Mouse (Mus musculus): ENCODE measurements around the gene Rsrp1. TPM values are rescaled to one million over a fixed set of nuclear protein-coding genes. Genes with fewer than 3 reads are reported as not detected.

The Rsrp1 gene
- total RNA-seq, 2 experiments from 2014 or later, result 146 to 182 TPM

DNA sequence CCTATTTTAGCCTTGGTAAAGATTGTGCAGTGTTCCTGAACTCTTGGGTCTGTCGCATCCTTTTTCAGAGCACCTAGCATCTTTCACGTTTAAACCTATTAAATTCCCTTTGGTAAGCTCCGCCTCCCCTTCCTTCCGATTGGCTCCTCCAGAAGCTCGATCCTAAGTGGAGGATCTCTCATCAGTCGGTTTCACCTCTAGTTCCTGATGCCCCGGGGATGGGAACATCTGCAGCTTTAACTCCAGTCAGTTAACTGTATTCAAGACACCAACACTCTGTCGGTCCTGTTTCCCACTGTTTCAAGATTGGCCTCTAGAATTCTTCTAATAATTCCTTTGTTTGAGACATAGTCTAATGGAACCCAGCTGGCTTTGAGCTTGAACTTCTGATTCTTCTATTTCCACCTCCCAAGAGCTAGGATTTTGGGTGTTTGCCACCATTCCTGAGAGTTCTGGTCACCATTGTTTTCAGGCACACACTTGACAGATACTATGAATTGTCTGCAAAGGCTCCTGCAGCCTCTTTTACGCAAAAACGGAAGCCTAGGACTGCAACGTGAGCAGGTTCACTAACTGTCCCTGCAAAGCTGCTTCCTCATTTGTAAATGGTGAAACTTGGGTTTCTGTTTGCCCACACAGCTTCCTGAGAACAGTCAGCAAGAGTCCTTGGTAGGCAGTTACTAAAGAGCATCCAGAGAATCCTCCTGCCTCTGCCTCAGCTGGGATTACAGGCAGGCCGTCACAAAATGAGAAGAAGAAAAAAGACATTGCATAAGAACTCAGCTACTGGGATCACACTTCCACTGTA, 3.5 kb upstream of the Rsrp1 start:
- no peak for DNase-seq
- intact Hi-C loops (cut with DNase I), result loop anchor here (5.0 kb wide), 1 partner anchor 68 kb away; the partner anchor contains the start of gene Maco1

DNA sequence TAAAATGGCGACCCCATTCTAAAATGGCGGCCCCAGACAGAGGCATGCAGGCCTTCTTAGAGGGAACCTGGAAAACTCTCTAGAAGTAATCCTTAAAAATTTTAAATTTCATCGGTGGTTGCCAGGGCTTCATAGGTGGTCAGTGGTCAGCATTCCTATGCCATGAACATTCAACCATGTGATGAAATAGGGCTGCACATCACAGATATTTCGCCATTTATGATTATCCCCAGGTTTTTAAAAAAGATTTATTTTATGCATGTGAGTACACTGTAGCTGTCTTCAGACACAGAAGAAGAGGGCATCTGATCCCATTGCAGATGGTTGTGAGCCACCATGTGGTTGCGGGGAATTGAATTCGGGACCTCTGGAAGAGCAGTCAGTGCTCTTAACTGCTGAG, 2.8 kb upstream of the Rsrp1 start:
- no peak for DNase-seq
- intact Hi-C loops (cut with DNase I), result loop anchor here (5.0 kb wide), 1 partner anchor 68 kb away; the partner anchor contains the start of gene Maco1

DNA sequence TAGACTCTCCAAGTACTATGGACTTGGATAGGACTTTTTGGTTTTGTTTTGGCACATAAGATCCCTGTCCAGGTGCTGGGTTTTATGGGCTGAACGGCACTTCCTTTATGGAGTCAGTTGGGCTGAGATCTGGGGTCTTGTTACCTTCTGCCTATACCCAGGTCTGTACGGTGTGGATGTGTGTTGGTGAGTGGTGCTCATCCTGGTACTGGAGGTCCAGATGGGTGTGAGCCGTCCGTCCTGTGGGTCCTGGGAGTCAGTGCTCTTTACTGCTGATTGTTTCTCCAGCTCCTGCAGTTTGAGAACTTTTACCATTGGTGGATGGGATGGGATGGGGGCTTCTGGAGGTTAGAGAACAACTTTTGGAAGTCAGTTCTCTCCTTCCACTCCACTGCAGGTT, 1.7 kb upstream of the Rsrp1 start:
- intact Hi-C loops (cut with DNase I), result loop anchor here (5.0 kb wide), 1 partner anchor 69 kb away; the partner anchor contains the start of gene Maco1
- no peak for DNase-seq

DNA sequence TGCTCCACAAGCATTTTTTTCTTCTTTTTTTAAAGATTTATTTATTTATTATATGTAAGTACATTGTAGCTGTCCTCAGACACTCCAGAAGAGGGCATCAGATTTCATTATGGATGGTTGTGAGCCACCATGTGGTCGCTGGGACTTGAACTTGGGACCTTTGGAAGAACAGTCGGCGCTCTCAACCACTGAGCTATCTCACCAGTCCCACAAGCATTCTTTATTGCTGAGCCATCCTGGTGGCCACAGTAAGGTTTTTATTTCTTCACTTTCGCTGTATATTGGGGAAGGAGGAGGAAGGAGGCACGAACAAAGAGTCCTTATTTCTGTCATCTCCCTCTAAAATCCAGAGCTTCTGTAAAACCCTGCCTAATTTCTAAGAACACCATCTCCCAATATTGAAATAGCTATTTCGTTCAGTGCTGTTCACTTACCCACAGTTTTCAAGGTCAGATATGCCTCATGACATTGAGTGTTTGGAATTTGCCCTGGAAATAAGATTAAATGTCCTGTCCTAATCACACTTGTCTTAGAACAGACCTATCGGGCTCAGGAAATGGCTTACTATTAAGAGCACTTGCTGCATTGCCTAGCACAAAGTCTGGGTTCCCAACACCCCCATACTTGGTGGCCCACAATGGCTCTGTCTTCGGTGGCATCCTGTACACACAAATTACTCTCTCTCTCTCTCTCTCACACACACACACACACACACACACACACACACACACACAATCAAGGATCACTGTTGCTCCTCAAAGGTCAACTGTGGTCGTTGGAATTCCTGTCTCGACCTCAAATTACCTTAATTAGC, 1.1 kb upstream of the Rsrp1 start:
- intact Hi-C loops (cut with DNase I), result loop anchor here (5.0 kb wide), 1 partner anchor 70 kb away; the partner anchor contains the start of gene Maco1
- DNase-seq, result no peak

DNA sequence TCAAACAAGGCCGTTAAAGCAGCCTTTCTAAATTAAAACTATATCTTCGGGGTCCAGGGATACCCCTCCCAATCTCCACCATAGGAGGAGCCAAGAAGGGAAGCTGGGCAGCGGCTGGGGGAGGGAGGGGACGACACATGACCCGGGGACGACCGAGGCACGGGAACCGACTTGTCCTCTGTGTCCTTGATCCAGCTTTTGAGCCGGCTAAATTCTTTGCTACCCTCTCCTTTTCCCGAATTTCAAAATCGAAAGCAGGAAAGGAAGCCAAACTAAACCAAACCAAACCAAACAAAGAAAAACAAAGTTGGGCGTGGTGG, 507 bp upstream of the Rsrp1 start:
- DNase-seq, result peak in 1 of 2 experiments; percentile 66
- intact Hi-C loops (cut with DNase I), result loop anchor here (5.0 kb wide), 1 partner anchor 71 kb away; the partner anchor contains the start of gene Maco1

DNA sequence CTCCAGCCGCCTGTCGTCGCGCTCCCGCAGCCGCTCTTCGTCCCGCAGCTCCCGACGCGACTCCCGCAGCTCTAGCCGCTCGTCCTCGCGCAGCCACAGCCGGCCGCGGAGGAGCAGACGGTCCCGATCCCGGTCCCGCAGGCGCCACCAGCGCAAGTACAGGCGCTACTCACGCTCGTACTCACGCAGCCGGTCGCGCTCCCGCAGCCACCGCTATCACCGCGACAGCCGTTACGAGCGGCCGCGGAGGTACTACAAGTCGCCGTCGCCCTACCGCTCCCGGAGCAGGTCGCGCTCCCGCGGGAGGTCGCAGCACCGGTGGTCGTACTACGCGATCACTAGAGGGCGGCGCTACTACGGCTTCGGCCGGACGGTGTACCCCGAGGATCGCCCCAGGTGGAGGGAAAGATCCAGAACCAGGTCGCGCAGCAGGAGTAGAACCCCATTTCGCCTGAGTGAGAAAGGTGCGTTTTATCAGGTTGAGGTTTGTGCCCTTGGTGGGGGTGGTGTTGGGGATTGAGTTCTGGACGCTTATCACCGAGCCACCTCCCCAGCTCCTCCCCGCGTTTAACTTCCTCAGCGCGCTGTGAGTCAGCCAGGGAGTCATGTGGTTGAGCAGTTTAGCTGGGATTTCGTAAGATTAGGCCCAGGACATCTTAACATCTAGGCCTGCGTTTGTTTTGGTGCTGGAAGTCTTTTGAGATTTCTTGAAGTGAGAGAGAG, 788 bp downstream of the Rsrp1 start:
- DNase-seq, result peak; percentile 61 to 64
- intact Hi-C loops (cut with DNase I), result loop anchor here (5.0 kb wide), 1 partner anchor 72 kb away; the partner anchor contains the start of gene Maco1

DNA sequence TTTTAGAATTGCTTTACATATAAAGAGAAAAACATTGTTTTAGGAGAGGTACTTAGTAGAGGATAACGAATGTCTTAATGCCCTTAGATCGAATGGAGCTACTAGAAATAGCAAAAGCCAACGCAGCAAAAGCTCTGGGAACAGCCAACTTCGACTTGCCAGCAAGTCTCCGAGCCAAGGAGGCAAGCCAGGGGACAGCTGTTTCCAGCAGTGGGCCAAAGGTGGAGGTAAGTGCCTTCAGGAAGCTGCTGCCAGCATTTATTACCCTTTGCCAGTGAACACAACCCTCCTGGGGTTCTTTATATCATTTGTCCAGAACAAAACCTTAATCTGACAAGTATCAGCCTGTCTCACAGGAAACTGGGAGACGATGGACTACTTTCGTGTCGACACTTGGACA, 1.8 kb downstream of the Rsrp1 start:
- DNase-seq, result peak; percentile 53 to 62
- intact Hi-C loops (cut with DNase I), result no loop called here

DNA sequence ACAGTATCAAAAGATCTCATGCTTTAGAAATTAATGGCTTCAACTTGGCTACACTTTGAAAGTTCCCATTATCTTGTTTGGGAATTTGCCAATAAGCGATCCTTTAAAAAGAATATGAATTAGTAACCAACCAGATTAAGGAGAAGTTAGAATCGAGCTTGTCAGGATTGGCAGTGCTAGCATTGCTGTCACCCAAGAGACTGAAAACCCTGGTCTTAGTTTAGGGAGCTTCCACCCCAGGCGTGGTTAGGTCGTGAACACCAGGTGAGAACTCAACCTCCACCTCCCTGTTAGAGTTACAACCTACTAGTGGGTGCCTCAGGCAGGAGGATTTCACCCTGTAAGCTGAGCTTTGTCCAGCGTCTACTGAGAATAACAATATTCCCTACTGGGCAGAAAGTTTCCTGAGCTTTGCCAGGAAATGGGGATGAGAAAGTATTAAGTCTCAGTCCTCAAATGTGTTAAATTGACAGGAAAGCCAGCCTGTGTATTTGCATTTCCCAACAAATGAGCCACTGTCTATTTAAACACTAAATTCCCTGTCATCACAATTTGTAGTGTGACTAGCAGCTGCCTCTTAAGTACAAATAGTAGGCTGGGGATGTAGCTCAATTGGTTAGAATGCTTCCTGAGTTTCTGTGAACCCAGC, 4.5 kb downstream of the Rsrp1 start:
- intact Hi-C loops (cut with DNase I), result no loop called here
- no peak for DNase-seq

DNA sequence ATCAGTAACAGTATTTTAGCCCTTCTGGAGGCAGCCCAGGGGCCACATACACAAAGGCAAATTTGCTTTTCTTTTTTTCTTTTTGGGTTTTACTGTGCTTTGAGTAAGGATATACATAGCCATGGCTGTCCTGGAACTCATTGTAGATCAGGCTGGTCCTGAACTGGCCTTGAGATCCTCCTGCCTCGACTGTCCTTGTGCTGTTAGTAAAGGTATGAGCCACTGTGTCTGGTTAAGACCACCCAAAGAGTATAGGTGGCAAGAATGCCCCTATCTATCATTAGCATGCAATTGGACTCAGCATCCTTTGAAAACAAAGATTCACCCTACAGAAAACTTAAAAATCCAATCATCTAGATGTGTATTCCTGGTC, 5.1 kb downstream of the Rsrp1 start:
- intact Hi-C loops (cut with DNase I), result no loop called here
- DNase-seq, result no peak

DNA sequence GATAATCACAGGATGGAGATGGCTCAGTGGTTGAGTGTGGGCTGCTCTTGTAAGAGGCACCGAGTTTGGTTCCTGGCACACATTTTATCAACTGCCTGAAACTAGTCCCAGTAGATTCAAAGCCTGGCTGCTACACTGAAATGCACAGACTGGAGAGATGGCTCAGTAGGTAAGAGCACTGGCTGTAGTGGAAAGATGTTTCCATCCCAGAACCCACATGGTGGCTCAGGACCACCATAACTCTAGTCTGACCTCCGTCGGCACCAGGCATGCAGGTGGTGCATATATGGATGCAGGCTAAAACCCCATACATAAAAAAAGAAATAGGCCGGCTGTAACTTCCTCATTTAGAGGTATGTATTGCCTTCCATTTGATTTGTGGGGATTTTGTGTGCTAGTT, 6.1 kb downstream of the Rsrp1 start:
- intact Hi-C loops (cut with DNase I), result no loop called here
- no peak for DNase-seq

DNA sequence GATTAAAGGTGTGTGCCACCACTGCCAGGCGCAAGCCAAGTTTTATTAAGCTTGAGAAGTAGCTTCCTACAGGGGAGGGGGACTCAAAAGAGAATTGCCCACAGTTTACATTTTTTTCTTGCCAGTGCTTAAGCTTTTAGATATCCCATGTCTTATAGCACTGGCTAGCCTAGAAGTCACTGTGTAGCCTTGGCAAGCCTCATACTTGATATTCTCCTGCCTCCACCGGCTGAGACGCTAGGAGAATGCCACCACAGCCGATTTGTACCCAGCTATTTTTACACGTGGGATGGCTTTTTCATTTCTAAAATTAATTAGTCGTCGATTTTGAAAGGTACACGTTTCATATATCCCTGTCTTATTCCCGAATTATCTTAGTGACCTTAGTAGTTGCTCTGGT, 6.8 kb downstream of the Rsrp1 start:
- intact Hi-C loops (cut with DNase I), result no loop called here
- no peak for DNase-seq

DNA sequence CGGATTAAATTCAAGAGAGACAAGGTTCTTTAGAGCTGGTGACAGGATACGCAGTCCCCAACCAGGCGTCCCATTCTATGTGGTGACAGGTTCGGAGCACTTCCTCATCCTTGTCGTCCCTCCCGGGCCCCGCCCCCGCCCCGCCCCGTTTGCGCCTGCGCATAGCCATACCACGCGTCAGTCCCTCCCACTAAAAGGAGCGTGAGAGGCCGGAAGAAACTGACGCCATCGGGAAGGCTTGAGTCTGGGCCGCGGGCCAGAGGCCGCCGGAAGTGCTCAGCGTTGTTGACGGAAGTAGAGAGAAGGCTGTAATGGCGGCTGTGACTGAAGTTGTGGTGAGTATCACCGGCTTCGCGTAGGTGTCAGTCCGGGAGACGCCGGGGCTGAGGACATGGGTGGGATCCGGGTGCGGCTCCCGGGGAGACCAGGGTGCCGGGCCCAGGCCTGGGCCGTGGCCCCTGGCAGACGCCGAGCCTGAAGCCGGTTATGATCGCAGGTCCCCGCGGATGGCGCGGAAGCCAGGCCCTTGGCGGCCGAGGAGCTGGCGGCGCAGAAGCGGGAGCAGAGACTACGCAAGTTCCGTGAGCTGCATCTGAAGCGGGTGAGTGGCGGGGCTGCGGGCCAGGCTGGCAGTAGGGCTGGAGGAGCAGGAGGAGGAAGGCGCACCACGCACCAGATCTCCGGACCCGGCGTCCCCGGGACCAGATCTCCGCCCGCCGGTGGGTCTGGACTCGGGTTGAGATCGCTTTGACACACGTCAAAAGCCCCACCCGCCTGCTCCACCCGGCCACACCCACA, 7.5 kb downstream of the Rsrp1 start, which contains the start of gene Syf2:
Gene Syf2 (plus strand): TSS at position 215 of the 798 bp plus-strand sequence.
- intact Hi-C loops (cut with DNase I), result no loop called here
- peak; percentile 94 to 96 for DNase-seq

DNA sequence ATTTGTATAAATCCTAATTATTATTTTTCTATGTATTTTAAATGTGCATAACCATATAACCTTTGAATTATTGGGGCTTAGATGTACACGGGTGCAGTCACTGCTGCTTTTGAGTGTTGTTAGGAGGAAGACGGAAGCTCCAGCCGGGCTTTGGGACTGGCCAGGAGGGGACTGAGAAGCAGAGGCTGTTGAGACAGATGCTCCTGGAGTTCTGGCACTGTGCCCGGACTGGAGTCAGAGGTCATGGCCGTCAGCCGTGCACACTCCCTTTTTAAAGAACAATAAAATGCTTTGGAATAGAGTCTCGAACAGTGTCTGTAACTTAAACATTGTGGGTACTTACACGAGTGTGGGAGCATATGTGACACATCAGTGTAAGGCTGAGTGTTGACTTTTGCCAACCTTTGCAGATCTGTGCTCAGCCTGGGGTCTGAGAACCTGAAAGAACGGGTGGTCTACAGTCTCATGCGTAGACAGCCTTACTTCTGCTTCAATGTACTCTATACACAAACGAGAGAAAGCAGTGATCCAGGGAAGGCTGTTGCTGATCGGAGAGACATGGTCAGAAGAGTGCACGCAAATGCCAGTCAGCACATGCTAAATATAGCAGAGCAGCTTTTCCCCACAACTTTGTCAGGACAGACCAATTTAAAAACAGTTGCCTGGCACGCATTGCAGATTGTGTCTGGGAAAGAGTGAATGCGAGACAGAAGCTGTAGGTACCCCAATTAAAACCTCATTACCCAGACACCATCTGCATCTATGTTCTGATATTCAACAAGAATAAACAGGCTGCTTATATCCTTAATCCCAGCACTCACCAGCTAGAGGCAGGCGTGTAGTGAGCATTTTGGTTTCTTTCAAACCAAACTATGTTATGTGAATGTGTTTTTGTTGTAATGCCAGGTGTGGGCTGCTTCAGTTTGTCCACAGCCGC, 14.1 kb downstream of the Rsrp1 start:
- intact Hi-C loops (cut with DNase I), result no loop called here
- DNase-seq, result no peak

DNA sequence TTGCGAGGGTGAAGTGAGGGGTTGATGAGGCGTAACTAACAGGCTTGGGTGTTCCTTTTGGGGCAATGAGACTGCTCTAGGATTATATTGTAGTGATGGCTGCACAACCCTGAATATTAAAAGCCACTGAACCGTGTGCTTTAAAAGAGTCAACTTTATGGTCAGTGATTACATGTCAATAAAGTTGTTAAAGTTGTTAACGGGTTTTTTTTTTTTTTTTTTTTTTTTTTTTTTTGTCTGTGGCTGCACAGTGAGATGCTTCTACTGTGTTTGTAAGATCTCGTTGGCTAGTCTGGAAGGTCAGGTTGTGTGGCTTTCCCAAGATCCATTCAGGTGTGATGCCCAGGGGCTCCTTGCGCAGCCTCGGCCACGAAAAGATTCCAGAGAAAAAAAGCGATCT, 16.5 kb downstream of the Rsrp1 start:
- intact Hi-C loops (cut with DNase I), result loop anchor here (10.0 kb wide), 1 partner anchor 385 kb away; no protein-coding TSS in a partner anchor
- no peak for DNase-seq

DNA sequence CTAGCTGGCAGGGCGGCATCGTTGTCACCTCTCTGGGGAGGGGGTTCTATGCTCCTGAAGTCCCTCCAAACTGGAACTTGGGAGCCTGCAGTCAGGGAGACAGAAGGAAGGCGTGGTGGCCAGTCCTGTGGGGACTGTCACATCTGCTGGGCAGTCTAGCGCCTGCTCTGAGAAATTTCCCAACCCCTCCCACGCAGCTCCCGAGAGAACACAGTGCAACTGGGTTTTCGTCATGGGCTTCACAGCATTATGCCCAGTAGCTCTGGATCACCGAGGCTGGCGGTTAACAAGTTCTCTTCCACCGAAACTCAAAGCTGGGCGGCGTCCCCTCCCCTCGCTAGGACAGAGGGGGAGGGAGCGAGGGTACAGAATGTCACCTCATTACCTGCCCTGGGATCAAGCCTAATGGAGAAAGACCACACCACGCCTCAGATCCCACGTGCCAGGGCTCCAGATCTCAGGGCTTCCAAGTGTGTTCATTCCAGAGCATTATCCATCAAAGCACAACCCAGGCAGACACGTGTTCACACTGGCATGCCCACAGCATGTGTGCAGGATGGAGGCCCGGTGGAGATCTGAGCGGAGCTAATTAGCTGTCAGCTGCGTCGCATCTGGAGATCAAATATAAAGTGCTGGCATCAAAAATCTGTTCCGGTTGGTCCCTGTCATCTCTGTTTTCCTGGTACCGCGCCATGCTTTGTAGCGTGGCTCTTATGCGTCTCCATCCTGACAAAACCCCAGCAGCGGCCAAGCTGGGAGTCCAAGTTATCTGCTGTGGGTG, 20.6 kb downstream of the Rsrp1 start:
- DNase-seq, result no peak
- intact Hi-C loops (cut with DNase I), result loop anchor here (10.0 kb wide), 1 partner anchor 381 kb away; no protein-coding TSS in a partner anchor

DNA sequence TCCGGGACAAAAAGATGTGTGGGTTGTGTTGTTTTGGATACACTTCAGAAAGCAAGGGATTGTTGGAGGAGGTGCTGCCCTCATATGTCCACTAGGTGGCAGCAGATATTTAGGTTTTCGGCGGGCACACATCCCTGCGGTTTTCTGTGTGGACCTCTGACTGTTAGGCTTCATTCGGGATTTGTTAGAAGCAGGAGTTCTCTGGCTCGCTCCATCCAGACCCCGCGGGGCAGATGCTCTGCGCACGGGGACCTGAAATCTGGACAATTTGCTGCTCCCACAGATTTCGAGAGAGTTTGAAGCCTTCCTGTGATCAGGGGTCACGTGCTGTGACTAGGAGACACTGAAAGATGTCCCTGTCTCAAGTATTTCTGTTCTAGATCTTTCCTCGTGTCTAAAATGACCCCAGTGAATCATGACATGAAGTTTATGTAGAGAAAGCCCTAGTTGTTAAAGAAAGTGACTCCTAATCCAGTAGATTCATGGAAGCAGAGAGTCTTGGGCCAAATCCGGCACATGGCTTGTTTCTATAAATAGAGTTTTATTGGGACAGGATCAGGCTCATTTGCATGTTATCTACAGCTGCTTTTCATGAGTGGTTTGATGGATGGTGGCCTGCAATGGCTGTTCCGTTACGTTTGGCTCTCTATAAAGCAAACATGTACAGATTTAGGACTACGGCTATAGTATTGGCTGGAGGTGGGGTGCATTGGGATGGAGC, 22.8 kb downstream of the Rsrp1 start:
- DNase-seq, result peak; percentile 48 to 54
- intact Hi-C loops (cut with DNase I), result loop anchor here (1.0 to 10.0 kb wide), 3 partner anchors 121 to 379 kb away; no protein-coding TSS in a partner anchor

Data from gastrocnemius, postnatal 36 days (tissue).